Mouse (Mus musculus) adipocyte (in vitro differentiated cells): ENCODE results near the gene Gm7137.
"Not testable (repeated sequence)": the region's sequence is repeated elsewhere in the genome, so short reads cannot be mapped to it uniquely, and the experiment has no call there.

Experiments used
- DNase-seq: peaks from one replicate; pipeline ENCODE4 v3.0.0-alpha.2; 2016; ENCODE audit warnings: low spot score

Gene Gm7137

GRCm38 (mm10) chr10:77752312-77752711, 35.7 kb downstream of the Gm7137 start:
- DNase-seq: not testable (repeated sequence)

- not testable (repeated sequence) for DNase-seq
Measured at GRCm38 (mm10) chr10:77751254-77751653, 36.7 kb downstream of the Gm7137 start, which contains the start of gene Gm9736. Gene Gm9736, minus strand, starts transcription at chr10:77751354.

GRCm38 (mm10) chr10:77750686-77751085, 37.3 kb downstream of the Gm7137 start:
- DNase-seq: not testable (repeated sequence)

GRCm38 (mm10) chr10:77741924-77742688, 45.9 kb downstream of the Gm7137 start, which contains the start of gene Gm18596:
Gene Gm18596, minus strand, starts transcription at chr10:77742638.
- not testable (repeated sequence) for DNase-seq

- no peak for DNase-seq
Measured at GRCm38 (mm10) chr10:77738929-77739328, 49.1 kb downstream of the Gm7137 start.
